Mouse (Mus musculus) kidney, adult 8-10 months (tissue): Measurements from ENCODE around the gene Fam107b.

Experiments
- DNase-seq, 2 experiments: peaks; one replicate each; pipeline ENCODE4 v3.0.0; 2022

The Fam107b gene

DNA sequence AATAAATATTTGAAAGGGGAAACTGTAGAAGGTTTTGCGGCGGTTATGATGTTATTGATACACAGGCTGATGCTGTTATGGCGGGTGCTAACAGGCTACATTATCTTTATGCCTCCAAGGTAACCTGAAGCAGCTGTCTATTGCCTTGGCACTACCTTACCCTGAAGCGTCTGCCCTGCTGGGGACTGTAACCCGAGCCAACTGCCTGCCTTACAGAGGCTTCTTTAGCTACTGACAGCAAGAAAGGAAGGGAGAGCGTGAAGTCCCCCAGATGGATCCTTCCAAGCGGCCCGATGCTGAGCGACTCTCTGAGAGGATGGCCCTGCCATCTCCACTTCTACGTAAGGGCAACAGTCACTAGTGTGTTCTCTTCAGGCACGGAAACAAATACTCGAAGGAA lies at the start of gene Fam107b:
TSS of gene Fam107b (plus strand) at position 303 of the 400 bp plus-strand sequence.
- DNase-seq = no peak

DNA sequence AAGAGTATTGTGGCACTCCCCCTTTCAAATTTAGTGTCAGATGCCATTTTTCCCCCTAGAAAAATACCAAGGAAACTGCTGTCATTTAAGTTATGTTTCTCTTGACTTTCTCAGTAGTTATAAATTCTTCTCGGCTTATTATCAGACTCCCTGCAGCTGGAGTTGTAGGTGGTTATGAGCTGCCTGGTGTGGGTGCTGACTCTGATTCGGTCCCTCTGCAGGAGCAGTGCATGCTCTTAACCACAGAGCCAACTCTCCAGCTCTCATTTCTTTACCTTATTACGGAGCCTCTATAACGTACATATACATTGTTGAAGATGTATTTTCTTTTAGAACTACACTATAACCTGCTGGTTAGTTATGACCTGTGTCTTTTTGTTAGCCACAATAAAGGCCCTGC lies 47.7 kb upstream of the Fam107b start:
- no peak for DNase-seq

DNA sequence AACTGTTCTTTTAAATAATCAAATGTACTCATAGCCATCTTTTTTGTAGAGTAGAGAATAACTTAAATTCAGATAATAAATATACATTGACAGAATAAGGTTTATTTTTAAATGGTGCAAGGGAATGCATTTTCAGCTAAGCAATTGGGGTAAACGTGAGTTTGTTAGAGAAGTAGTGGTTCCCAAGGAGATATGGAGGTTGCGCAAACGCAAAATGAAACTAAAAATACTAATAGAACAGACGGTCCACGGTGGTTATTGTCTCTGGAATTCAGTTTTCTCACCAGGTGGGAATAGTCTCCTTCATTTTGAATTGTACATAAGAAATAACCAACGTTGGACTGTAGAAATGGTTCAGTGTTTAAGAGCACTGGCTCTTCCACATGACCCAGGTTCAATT lies 44.0 kb upstream of the Fam107b start:
- no peak for DNase-seq

DNA sequence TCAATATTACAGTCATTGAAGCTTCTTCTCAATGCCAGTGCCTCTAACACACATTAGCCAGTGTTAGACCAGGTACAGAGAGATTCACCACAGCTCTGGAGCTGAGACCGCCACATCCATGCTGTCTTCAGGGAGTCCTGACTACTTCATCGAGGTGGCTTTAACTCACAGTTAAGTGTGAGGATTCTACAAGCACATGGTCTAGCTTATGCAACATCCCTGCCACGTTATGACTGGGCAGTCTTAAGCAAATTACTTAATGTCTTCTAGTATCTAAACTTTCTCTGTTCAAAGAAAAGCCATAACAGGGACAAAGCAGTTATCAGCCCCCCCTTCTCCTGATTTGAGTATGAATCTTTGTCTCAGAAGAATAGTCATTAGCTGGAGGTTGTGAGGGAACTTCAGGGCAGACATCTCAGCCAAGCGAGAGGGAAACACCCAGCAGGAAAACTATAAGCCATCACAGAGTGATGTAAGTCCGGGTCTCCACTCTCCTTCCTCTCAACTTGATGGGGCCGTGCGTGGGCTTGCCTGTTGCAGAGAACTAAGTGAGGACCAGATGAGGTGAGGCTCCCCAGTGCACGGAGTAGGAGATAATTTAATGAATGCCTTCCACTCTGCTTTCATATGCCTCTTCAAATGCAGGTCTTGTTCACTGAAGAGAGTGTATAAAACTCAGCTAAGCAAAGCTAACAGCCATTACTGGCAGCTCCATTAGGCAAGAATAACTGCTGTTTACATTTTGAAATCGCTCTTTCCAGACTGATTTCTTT lies 28.8 kb upstream of the Fam107b start:
- DNase-seq = no peak

DNA sequence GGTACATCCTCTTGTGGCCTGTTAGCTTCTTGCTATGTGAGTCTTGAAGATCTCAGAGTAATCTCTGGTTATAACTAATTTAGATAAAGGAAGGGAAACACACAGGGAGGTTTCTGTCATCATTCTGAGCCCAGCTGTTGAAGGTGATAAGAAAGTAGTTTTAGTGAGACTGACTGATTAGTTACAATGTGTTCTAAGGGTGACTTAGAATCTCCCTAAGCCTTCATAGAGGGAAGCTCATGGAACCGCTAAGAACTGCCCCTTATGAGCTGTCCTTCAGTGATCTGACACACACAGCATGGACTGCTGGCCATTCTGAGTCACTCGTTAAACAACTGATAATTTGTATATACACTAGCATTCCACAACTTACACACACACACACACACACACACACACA lies 24.2 kb upstream of the Fam107b start:
- no peak for DNase-seq

DNA sequence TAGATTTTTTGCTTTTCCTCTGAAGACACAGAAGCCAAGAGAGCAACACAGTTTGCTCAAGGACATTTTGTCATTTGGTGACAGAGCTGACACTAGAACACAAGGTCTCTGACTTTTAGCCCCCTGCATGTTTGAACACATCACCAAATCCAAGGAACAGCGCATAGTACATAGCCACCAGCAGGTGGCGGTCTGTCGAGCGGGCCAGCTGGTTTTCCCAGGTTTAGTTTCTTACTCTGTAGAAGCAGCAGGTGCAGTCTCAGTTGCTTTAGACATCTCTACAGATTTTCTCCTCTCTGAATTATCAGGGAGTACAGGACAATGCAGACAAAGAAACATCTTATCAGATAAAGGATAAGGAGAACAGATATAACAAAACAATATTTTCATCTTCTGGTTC lies 23.7 kb upstream of the Fam107b start:
- DNase-seq = peak; percentile 41 to 60

DNA sequence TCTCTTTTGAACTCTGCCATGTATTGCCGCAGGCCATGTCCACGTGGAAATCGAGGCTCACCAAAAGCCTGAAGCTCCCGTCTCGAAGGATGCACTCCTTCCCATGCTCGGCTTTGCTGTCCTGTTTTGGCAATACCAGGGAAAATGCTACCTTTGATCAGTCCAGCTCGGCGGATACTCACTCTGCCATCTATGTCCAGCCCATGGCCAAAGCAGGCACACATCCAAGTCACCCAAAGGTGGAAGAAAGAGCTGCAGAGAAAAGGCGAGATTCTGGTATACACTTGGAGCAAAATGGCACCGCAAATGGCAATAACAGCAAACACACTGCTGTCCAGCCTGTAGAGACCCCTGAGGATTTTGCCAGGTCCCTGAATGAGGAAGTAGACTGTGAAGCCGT lies 318 bp downstream of the Fam107b start:
- DNase-seq = peak in 1 of 2 experiments; percentile 25

DNA sequence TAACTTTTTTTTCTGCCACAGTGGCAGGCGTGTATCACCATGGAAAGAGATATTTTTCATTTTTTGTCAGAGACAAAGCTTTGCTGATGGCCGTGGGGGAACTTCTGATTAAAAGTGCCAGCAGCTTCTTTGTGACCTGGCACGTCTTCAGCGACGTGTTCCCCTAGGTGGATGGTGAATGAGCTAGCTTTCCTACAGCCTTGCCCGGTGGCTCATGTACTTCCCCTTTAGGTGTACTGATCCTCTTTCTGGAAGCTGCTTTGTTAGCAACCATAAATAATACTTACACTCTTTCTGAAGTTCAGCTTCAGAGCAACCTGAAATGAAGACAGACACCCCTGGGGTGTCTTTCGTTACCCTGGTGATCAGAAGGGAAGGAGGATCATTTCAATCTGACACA lies 3.6 kb downstream of the Fam107b start:
- DNase-seq = no peak

DNA sequence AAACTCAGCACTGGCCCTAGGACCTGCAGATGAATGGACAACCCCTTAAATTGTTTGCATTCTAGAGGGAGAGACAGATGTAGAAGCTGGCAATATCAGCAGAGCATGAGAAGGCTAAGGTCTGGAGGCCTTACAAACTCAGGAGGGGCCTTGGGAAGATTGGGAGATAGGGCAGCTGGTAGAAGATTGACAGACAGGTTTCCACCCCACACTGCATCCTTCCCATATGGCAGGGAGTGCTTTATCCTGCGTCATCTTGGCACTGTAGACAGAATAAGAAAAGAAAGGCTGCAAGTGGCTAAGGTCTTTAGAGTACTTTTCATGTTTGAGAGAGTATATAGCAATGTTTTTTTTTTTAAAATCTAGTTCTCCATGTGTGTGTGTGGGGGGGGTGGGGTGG lies 4.9 kb downstream of the Fam107b start:
- no peak for DNase-seq

DNA sequence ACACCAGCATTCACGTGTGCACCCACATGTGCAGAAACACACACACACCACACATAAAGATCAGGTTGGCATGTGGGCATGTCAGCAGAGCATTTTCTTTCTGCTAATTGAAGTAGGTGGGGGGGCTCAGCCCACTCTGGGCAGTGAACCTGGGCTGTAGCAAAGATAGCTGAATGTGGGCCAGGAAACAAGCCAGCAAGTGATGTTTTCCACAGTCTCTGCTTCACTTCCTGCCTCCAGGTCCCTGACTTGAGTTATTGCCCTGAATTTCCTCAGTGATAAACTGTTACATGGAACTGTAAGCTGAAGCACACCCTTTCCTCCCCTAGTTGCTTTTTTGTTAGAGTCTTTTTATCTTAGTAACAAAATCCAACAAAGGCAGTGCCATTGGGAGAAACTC lies 6.1 kb downstream of the Fam107b start:
- no peak for DNase-seq

DNA sequence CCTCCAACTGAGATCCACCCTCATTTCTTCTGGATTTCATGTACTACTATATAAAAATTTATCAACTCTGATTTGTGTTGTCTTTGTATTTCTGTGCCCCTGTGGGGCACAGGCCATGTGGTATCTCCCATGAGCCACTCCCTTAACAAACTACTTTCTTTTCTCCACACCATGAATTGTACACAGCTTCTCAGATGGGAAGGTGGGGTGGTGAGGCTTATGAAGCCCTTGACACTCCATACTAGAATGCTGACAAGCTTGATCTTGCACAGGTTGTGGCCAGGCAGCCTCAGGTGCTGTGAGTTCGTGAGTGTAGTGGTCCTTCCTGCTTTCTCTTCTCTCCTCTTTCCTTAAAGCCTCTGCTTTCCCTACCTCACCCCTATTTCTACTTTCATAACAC lies 6.9 kb downstream of the Fam107b start:
- DNase-seq = no peak

DNA sequence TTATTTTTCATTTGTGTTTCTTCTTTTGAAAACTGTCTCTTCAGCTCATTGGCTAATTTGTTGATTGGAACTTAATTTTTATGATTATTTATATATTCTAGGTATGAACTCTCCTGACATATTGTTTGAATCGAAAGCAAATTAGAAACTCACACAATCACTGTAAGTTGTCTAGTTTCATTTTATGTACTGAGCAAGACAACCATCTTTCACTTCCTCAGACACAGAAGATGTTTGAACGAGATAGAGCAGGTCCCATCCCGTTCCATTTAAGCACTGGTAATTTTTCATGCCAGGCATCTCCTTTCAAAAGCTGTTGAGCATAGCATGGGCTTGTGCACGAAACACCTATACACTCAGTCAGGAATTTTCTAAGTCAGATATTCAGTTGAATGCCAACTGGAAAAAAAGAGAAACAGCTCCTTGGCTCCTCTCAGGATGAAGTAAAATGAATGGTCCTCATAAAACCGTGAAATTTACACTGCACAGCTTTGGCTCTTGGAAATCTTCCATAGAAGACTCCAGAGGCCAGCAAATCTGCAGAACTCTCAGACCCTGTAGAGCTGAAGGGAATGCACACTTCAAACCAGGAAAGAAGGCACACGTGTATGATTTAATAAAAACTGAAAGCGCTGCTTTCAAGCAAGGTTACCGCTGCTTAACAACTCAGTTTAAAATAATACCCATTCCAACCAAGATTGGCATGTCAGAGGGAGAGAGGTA lies 8.1 kb downstream of the Fam107b start:
- DNase-seq = no peak

DNA sequence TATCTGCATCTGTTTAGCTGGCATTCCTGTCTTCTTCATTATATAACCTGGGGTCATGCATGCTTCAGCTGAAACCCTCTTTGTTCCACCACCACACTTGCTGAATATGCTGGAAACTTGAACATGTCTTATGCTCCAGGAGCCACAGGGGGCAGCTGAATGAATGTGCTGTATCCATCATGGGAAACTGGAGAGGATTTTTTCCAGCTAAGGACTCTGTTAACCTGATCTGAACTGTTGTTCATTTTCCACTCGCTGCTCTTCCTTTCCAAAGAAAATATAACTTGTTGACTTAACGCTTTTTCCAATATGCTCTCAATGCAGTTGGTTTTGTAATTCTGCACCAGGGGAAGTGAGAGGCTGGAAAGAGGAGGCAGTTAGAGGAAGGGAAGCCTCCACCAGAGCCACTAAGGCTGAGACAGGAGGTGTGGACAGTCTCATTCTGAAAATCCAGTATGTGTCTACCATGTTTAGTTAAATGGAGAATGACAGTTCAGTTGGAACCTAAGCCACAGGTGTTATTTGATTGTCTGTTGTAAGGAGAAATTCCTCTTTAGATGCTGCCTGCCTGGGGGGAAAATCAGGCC lies 9.1 kb downstream of the Fam107b start:
- peak in 1 of 2 experiments; percentile 11 for DNase-seq

DNA sequence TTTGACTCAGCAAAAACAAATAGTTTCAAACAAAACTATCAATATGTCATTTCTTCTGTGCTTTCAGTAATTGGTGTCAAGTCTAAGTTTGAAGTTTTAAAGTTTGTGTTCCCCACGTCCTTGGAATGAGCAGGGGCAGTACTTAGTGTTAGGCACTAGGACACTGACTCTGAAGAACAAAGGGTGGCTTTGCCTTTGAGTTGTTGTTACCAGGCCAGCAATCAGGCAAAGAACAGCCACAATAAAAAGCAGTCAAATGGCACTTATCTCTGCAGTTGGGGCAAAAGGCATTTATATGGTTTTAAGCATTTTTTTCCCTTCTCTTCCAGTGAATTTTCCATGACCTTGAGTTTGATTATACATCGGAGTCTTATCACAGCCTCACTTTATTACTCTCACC lies 12.5 kb downstream of the Fam107b start:
- no peak for DNase-seq

DNA sequence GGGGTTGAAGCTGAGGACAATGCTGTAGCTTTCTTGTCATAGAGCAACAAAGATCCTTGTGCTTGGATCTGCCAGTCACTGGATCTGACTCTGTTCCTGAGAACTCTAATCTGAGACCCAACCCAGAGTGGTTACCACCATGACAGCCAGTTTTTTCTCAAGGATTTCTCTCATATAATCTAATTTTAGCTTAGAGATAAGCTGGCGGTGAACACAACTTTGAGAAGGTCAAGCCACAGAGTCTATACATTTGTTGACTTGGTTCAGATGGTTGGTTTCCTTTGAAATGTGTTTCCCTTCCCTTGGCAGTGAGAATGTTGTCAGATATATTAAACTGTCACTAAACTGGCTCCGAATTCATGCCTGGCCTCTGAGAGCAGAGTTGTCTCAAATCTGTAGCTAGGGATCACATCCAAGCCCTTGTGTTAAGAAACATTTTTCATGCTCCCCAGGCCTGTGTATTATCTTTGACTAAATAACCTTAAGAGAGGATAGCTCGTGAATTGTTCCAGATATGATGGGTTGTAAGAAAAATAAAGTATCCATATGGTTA lies 15.0 kb downstream of the Fam107b start:
- no peak for DNase-seq

DNA sequence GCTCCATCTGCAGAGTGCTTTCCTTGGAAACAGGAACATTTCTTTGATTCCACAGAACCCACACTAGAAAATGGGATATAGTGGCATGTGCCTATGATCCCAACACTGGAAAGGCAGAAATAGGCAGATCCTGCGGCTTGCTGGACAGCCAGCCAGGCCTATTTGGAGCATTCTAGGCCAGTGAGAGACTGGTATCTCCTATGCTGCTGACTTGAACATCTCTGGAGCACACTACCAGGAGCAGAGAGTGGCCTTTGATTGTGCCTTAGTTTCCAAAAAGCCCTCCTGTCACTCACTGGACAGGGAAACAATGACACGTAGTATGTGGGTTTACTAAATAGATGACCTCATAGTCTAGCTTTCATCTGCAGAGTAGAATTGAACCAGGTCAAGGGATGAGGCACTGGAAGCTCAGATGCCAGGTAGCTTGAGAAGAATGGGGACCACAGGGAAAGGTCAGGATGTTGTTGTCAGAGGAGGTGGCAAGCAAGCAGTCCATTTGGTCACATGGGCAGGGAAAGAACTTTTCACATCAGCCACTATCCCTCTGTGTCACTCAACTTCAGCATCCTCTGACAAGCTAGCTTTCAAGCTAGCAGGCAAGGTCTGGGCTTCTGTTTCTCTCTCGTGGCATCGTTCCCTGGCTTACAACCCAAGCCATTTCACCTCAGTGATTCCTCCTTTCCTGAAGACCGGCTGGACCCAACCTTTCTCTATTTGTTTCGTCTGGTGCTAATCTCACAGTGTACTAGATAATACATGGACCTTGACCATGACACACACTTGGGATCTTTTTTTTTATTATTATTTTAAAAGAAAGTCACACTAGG lies 20.0 kb downstream of the Fam107b start:
- DNase-seq = no peak

DNA sequence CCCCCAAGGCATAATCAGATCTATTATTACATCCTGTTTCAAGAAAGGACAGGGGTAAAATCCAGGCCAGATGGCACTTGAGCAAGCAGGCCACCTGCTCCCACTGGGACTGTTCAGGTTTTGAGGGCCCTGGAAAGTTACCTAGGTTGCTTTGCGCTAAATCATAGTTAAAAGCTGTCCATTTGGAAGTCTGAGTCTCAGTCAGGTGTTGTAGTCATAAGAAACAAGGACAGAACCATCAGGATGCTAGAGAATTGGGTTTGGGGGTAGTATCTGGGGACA lies 20.6 kb downstream of the Fam107b start:
- DNase-seq = no peak

DNA sequence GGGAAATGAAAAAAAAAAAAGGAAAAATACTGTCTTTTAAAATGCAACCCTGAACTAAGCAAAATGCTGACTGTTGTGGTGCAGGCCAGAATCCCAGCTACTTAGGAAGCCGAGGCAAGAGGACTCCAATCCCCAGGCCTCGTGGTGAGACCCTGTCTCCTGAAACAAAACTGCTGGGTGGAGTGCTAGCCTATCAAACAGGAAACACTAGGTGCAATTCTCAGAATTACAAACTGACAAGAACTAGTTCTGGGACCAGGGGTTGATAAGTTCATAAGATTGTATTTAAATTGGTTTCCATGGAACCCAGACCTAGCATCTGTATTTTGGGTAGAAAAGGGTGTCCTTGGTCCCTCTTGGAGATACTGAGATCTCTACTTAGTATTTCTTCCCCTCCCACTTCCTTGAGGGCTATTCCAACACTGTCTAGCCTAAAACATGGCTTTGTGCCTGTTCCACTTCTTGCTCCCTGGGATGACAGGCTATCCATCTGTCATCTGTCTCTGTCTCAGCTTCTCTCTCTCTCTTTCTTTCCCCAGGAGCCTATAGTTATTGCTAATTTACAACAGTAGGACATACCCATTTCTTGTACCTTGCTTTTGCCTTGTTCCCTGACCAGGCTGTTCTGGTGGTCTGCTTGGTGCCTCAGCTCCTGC lies 24.5 kb downstream of the Fam107b start:
- no peak for DNase-seq

DNA sequence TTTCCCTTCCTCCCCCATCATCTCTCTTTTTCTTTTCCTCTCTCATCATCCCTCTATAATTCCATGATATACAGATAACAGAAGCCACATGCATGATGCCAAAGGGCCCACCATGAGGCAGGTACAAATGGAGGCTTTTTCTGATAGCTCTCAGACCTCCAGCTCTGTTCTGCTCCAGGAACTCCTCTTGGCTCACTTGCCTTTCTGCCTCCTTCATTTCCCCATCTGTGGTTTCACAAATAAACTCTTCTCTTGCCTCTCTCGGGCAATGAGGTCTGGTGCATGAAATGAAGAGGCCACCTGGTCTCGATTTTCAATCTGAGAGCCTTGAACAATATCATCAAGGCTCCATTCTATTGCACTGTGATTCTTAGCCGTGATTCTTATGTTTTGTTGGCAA lies 30.1 kb downstream of the Fam107b start:
- DNase-seq = no peak

DNA sequence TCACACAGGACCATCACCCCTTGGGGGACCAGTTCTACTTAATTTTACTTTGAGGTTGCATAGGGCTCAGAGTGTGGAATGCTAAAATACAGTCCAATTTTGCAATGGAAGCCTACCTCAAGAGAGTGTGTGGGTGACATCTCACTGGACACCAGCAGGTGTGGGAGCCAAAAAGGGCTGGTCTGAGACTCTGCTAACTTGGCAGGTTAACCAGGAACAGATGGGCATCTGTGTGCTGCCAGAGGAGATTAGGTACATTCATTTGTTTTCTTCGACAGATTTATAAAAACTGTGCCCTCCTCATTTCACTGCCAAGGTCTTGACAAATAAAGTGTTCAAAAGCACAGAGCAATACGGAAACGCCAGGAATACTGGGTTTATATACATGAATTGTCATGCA lies 32.3 kb downstream of the Fam107b start:
- DNase-seq = no peak

DNA sequence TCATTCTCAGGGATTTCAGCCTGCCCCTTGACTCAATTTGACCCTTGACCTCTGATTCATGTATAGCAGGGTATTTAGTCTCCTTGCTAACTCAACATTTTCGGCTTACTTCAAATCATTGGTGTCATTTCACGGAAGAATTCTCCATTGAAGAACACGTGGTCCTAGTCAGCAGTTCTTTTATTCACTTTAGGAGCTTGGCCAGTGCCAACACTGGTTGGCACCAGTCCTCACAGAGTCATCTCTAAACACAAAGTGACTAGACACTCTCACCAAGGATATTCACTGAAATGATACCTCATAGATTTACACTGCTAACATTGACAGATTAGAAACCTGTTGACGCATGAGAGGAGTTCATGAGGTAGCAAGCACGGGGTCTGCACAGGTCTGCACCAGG lies 32.9 kb downstream of the Fam107b start:
- no peak for DNase-seq
